Mouse (Mus musculus) cerebellum, adult 11-12 months (tissue): Measurements from ENCODE around the gene Golga2.
"Not testable (repeated sequence)": the region's sequence is repeated elsewhere in the genome, so short reads cannot be mapped to it uniquely, and the experiment has no call there.

Source experiments
- DNase-seq: peaks from one replicate; pipeline ENCODE4 v3.0.0; 2022

Golga2 gene

GRCm38 (mm10) chr2:32289578-32289977 is 2.4 kb downstream of the Golga2 start:
- no peak for DNase-seq

- peak; percentile 80 for DNase-seq
Observed at GRCm38 (mm10) chr2:32294348-32294747, 7.2 kb downstream of the Golga2 start.

DNA sequence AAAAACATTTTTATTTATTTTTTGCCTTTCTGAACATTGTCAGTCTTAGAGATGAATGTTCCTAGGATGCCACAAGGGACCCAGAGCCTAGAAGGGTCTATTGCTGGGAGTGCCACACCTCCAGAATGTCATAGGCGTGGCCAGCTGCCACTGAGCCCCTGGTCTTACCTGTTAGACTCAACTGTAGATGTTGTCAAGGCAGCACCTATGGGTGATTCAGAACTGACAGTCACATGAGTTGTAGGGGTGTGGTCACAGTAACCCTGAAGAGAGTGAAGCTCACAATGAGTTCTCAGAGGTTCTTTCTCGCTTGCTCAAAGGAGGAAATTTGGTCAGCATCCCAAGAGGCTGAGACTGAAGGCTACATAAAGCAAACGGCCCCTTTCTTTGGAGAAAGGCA is 8.1 kb downstream of the Golga2 start:
- DNase-seq = no peak

- not testable (repeated sequence) for DNase-seq
Observed at GRCm38 (mm10) chr2:32295842-32296241, 8.7 kb downstream of the Golga2 start.

- DNase-seq = no peak
Observed at GRCm38 (mm10) chr2:32299469-32299868, 12.3 kb downstream of the Golga2 start.

GRCm38 (mm10) chr2:32302952-32303351 is 15.8 kb downstream of the Golga2 start:
- no peak for DNase-seq

- peak; percentile 79 for DNase-seq
Observed at GRCm38 (mm10) chr2:32304145-32304832, 17.1 kb downstream of the Golga2 start.

DNA sequence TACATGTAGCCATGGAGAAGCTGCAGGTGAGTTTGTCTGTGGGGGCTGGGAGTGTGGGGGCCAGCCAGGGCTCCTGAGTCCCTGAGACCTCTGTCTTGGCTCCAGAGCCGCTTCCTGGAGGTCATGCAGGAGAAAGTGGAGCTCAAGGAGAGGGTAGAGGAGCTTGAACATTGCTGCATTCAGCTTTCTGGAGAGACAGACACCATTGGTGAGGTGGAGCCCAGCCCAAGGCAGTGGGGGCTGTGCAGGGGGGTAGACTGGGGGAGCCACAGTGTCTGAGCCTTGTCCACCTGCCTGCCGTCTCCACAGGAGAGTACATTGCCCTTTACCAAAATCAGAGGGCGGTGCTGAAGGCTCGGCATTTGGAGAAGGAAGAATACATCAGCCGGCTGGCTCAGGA is 18.5 kb downstream of the Golga2 start:
- no peak for DNase-seq

DNA sequence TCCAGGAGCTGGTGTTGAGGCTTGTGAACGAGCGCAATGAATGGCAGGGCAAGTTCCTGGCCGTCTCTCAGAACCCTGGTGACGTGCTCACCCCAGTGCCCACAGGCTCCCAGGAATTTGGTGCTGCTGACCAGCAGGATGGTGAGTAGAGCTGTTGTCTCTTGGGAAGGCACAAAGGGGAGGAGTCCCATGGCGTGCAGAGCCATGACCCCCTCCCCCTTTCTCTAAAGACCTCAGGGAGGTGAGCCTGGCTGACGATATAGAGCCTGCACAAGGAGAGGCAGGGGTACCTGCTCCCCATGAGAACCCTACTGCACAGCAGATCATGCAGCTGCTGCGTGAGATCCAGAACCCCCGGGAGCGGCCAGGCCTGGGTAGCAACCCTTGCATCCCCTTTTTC is 19.0 kb downstream of the Golga2 start:
- DNase-seq = peak; percentile 53

- DNase-seq = peak; percentile 59
Observed at GRCm38 (mm10) chr2:32307247-32307798, 20.1 kb downstream of the Golga2 start.

DNA sequence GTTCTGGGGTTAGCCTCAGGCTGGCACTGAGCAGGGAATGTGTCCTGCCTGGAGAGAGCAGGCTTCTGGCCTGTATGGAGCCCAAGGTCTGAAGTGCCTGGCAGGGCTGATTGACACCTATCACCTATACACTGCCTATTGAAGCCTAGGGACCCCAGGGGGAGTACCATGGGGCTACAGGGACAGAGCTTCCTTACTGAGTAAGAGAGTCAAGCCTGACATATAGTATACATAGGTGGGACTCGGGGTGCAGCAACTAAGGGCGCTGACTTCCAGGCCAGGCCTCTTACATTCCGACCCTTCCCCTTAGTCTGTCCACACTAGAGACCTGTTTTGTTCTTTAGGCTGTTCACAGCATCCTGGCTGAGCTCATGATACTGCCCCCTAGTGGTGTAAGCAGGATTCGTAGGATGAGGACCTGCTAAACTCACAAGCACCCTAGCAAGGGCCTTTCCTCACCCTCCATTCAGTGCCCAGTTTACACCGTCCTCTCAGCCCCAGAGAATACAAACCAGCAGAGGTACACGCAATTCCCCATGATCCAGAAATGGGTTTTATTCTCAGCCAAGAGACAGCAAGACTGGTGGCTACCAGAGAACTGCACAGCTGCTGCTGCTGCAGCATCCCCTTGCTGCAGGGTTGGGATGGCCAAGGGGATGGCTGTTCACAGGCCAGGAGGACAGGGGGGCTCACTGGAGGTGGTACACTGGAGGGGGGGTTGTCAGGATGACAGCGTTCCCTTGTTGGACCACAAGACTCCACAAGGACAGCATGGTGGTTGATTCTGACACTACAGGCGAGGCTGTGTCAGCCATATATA is 21.0 kb downstream of the Golga2 start:
- peak; percentile 76 for DNase-seq

GRCm38 (mm10) chr2:32308870-32309568 is 21.8 kb downstream of the Golga2 start:
- peak; percentile 52 for DNase-seq

DNA sequence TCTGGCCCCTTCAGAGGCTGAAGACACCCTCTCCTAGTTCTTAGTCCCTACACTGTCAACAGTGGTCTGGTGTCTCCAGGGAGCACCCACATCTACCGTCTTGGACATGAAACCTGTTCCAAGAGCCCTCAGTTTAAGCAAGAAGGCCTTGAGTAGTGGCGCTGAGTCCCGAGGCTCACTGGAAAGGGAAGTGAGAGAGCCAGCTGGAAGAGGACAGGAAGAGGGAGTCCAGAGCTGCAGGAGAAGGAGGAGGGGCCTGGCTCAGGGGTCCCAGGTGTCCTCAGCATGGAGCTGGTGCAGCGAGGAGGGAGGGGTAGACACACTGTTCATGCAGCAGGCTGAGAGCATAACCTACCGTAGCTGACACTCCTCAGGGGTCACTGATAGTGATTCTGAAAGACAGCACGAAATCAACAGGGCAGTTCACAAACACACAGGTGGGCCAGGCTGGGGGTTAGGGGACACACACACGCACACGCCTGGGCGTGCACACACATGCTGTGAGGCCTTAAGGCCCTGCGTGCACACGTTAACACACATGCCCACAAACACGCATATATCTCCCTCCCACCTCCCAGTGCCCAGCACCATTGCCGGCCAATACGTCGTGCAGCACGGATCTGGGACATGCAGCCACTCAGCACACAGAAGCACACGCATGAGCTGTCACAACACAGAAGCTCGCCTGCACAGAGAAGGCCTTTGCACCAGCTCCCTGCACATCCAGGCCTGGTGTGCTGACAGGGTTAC is 23.1 kb downstream of the Golga2 start:
- no peak for DNase-seq

- peak; percentile 48 for DNase-seq
Observed at GRCm38 (mm10) chr2:32311443-32312317, 24.5 kb downstream of the Golga2 start.

GRCm38 (mm10) chr2:32312318-32312964 is 25.3 kb downstream of the Golga2 start:
- DNase-seq = peak; percentile 64

- no peak for DNase-seq
Observed at GRCm38 (mm10) chr2:32314831-32315230, 27.6 kb downstream of the Golga2 start.

- DNase-seq = peak; percentile 28
Observed at GRCm38 (mm10) chr2:32315751-32316150, 28.6 kb downstream of the Golga2 start.

- DNase-seq = peak; percentile 39
Observed at GRCm38 (mm10) chr2:32316887-32317656, 29.9 kb downstream of the Golga2 start.

- DNase-seq = peak; percentile 44
Observed at GRCm38 (mm10) chr2:32317791-32318417, 30.7 kb downstream of the Golga2 start.
